Mouse (Mus musculus) liver, postnatal 0 days (tissue): Measurements from ENCODE around the gene Slc39a10.

Experiments used
- CTCF ChIP-seq: sonication (generic); IDR thresholded peaks from 2 replicates; pipeline ENCODE4 v1.5.1; 2016; ENCODE audit warnings: antibody characterized with exemption, low read depth
- EP300 ChIP-seq: IDR thresholded peaks from 2 replicates; pipeline ENCODE4 v1.6.1; 2016; ENCODE audit warnings: antibody characterized with exemption, low read depth, mild to moderate bottlenecking

- TF ChIP-seq EP300: no peak
- TF ChIP-seq CTCF: no peak
Observed at GRCm38 (mm10) chr1:46910154-46910553, 17.5 kb upstream of the Slc39a10 start.
